Mouse (Mus musculus) urinary bladder, postnatal 10 days (tissue): ENCODE data around the gene Zfp143.

Experiments
- DNase-seq: peaks from one replicate; pipeline ENCODE4 v3.0.0; 2022; ENCODE audit warnings: low spot score

Gene Zfp143

DNA sequence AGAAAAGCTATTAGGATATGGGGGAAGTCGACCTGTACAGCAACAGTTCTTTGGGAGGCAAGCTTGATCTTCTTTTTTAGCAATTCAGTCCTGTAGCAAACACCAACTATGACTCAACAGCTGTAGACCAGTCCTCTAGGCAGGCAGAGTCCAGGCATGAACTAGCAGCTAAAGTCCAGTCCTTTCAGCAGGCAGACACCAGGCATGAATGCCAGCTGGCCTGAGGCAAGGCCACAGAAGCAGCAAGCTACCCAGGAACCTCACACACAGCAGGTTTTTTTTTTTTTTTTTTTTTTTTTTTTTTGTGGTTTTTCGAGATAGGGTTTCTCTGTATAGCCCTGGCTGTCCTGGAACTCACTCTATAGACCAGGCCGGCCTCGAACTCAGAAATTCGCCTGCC is 73.0 kb downstream of the Zfp143 start:
- DNase-seq: no peak

DNA sequence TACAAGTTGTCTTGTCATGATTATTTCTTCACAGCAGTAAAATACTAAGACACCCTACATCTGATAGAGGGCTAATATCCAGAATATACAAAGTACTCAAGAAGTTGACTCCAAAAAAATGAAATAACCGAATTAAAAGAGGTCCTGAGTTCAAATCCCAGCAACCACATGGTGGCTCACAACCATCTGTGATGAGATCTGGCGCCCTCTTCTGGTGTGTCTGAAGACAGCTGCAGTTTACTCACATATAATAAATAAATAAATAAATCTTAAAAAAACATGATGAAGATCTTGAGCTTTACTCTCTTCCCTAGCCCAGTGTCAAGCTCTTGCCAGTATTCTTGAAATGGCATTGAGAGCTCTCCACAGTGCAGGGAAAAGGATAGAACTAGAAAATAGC is 77.5 kb downstream of the Zfp143 start:
- no peak for DNase-seq

DNA sequence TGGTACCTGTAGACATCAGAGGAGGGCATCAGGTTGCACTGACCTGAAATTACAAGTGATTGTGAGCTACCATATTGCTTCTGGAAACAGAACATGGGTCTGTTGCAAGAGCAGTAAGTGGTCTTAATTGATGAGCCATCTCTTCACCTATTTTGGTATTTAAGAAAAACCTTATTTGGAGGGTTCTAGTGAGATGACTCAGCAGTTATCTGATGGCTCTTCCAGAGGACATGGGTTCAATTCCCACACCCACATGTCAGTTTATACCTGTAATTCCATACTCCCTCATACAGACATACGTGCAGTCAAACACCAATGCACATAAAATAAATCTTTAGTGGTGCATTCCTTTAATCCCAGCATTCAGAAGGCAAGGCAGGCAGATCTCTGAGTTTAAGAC is 82.8 kb downstream of the Zfp143 start:
- DNase-seq: no peak
